Mouse (Mus musculus) c-Kit-positive CD71-positive TER-119-positive erythroid progenitor cells, embryonic 14.5 days (primary cell): ENCODE measurements around the gene Clasp2.

Experiments
- DNase-seq: peaks from one replicate; pipeline ENCODE4 v3.0.0-alpha.2; 2013; ENCODE audit warnings: low spot score

Gene Clasp2

DNA sequence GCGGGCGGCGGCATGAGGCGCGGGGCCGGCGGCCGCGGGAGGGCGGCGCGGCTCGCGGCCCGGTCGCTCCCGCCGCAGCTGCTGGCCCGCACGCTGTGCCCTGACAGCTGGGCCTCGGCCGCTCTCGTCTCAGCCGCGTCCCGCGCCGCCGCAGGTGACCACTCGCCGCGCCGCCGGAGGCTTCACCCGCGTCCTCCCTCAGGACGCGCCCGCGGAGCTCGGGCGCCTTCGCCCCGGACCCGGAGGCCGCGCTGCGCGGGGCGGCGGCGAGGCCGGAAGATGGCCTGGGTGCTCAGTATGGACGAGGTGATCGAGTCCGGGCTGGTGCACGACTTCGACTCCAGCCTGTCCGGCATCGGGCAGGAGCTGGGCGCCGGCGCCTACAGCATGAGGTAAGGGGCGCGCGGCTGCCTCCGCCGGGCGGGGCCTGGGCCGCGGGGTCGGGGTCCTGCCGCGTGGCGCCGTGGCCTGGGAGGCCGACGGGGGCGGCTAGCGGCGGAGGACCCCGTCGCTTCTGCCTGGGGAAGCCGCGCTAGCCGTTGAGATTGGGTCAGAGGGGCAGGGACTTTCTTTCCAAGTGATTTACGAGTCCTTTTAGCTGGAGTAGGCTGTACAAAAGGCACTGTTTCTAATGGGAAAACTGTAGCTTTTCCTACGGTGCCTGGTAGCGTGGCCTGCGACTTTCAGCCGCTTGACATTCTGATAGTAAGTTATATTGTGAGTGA is 190.3 kb downstream of the Clasp2 start:
- no peak for DNase-seq

DNA sequence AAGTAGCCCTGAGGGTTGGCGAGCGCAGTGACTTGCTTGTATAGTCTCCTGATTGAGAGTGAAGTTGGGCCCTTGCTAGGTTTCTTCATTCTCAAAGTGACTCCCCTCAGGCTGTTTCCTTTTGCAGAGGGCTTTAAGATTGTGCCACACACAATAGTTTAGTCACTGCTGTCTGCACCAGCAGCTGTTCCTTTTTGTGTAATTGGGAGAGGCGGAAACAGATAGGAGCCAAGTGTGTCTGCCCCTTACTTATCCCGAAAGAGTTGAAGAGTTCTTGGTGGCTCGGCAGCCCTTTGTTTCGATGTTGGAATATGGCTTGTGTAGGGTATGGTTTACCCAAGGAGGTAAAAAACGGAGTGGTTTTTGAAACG is 190.8 kb downstream of the Clasp2 start:
- DNase-seq = peak; percentile 40

DNA sequence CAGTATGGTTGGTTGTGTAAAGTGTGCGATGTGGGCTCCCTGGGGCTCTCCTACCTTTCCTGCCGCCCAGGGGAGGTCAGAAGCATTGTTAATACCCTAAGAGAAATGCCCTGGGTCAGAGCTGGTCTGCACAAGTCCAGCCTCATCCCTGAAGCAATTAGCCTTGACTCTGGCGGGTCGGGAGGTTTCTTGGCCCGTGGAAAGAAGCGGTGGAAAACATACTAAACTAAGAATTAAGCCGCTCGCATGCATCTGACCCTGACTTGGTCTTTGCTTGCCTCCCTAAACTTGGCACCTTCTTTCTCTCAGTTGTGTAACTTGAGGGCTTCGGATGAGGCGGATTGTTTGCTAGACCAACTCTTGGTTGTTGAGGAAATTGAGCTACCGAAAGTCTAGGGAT is 191.2 kb downstream of the Clasp2 start:
- peak; percentile 29 for DNase-seq

DNA sequence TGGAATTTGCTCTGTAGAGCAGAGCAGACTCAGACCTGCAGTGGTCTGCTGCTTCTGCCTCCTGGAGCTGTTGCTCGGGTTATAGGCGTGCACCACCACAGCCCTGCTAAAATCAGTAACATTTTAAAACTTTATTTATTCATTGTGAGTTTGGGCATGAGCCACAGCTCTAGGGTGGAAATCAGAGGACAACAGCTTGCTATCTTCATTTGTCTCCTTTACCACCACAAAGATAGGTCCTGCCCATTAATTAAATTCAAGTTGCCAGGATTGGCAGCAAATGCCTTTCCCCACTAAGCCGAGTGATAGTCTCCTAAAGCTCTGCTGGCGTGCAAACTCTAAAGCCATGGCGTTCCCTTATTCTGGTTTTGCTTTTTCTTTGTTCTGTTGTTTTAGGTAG is 194.4 kb downstream of the Clasp2 start:
- DNase-seq = no peak

DNA sequence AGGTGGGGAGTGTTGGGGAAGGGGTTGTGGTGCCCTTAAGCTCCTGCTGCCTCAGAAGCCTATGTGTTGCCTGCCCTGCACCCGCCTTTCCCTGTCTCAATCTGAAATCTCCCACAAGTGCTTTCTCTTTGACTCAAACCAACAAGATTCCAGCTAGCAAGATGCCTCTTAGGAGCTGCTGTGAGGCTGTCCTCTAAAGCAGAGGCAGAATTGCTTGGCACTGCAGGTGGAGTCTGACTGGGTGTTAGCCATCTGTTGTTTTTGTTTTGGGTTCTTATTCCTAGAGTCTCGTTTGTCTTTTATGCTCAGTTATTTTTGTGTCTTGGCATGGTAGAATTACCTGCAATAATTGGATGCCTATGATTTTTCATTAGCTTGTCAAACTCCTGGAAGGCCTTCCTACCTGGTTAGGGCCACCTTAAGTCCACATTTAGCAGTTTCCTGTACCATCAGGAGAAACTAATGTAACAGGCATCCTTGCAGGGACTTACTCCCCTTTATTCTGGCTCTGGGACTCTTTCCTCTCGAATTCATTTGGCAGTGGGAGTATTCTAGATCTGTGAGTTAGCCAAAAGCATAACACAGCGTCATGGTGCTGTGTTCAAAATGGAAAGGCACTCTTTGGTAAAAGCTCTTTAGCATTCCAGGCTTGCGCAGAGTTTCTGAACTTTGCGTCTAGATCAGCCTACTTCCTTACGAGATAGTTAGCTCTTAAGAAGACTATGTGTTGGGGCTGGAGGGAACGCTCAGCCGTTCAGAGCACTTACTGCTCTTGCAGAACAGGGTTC is 198.0 kb downstream of the Clasp2 start:
- no peak for DNase-seq

DNA sequence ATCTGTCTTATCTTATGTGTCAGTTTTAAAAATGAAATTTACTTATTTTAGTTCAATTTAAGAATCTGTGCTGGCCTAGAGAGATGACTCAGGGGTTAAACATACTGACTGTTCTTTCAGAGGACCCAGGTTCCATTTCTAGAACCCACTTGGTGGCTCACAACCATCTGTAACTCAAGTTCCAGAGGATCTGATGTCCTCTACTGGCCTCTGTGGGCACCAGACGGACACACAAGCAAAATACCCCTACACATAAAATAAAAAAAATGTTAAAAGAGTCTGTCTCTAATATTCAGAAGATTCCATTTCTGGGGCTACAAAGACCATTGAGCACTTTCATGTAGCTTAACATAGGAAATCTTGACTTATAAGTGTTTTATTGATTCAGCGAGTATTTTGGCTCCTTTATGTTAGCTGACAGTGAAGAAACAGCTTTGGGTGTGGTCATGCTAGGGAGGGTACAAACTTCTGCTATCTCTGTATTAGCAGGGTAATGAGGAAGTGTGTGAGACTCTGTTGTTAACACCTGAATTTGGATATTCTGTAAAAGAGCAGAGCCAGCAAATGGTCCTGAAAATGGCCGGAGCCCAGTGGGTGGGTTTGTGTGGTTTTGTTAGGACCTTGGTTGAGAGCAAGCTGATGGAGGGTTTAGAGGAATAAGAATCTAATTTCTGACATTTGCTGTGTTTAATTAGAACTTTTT is 200.0 kb downstream of the Clasp2 start:
- peak; percentile 66 for DNase-seq

DNA sequence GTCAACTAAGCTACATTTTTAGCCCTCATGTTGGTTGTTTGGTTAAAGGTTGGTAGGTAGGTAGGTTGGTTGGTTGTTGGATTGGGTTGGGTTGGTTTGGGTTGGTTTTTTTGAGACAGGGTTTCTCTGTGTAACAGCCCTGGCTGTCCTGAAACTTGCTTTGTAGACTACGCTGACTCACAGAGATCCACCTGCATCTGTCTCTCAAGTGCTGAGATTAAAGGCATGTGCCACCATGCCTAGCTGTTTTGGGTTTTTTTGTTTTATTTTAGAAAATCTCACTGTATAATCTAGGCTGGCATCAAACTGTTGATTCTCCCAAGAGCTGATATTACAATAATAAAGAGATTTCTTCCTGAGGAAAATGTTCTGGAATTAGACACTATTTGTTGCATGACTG is 202.1 kb downstream of the Clasp2 start:
- DNase-seq = no peak

DNA sequence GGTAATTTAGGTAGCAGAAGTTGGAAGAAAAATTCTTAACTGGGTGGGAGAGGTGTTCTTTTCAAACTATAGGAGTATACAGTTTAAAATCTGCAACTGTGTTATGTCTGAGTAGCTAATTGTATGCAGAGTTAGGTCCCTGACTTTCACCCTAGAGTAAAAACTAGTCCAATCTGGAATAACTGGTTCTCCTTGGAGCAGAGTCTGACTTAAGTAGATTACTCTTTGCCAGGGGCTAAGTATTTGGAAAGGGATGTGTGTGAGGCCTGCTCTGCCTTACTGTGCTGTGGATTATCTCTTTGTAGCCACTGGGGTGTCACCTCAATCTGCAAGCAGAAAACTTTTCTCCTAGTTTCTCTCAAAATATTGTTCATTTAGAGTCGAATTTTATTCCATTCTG is 205.9 kb downstream of the Clasp2 start:
- DNase-seq = no peak

DNA sequence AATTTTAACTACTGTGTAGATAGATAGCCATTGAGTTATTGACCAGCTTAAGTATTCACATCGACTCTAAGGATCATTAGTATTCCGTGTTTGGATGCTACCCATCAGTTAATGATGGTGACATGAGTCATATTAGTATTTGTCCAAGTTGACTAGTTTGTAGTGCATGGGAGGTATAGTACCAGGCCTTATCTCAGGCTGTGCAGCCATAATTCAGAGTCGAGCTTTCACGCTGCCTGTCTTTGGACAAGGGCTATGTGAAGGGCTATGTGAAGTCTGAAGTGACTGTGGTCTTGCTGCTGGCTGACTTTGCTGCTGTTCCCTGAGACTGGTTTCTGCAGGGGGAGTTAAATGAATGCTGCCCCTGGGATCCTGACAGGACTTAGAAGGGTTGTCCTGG is 216.5 kb downstream of the Clasp2 start:
- no peak for DNase-seq

DNA sequence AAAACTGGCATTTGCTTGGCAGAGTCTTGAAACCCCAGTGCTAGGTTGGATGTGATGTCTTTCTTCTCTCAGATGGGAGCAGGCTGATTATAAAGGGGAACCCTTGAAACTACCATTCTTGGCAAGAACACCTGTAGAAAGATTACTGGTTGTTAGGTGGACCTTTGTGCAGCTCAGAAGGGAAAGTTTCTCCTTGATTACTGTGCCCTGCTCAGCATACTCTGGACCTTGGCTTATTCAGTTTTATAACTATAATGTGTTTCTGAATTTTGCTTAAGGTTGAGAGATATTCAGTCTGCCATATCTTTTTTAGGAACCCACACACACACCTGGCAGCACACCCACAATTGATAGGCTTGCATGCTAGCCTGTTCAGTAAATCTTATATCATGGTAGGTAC is 222.4 kb downstream of the Clasp2 start:
- no peak for DNase-seq

DNA sequence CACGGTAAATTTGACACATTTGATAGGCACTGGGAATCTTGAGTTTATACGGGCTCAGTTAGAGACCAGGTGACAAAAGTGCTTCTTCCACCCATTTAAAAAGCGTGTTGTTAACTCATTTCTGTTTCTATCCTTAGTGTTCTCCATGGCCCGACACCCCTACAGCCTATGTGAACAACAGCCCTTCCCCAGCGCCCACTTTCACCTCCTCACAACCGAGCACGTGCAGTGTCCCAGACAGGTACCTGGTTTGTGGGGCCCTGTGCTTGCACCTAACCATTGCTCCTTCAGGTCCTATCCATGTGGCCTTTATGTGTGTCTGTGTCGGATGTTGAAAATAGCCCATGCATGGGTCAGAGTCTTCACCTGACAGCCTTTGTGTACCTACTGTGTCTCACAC is 223.1 kb downstream of the Clasp2 start:
- DNase-seq = no peak

DNA sequence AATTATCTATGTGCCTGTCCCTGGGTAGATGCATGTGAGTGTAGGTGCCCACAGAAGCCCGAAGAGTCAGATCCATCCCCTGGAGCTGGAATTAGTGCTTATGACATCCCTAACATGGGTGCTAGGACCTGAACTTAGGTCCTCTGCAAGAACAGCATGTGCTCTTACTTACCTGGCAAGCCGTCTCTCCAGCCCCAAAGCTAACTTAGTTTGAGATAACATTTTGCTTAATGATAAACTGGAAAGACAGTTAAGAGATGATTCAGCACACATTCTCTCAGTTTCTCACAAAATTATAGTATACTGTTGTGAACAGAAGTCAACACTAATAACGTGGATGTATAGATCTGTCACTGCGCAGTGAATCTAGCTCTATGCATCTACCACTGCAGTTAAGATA is 225.6 kb downstream of the Clasp2 start:
- peak; percentile 30 for DNase-seq

DNA sequence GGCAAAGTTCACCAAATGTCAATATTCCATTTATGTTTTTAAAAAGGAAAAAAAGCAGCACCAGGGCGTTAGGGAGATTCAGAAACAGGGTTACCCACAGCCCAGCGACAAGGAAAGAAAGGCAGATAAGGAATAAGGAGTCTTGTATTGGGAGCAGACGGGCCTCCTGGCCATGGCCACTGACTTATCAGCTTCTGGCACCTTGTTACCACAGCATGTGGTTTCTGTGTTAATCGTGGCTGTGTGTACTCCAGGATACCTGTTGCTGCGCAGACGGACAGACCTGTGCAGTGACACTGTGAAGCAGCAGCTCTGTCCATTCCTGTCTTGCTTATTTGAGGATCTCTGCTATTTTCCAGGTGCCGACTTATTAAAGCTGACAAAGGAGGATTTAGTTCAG is 227.7 kb downstream of the Clasp2 start:
- DNase-seq = peak; percentile 96
